Mouse (Mus musculus): ENCODE results near the gene Ppp2r3c.
"Not testable (repeated sequence)": the region's sequence is repeated elsewhere in the genome, so short reads cannot be mapped to it uniquely, and the experiment has no call there.

The Ppp2r3c gene

DNA sequence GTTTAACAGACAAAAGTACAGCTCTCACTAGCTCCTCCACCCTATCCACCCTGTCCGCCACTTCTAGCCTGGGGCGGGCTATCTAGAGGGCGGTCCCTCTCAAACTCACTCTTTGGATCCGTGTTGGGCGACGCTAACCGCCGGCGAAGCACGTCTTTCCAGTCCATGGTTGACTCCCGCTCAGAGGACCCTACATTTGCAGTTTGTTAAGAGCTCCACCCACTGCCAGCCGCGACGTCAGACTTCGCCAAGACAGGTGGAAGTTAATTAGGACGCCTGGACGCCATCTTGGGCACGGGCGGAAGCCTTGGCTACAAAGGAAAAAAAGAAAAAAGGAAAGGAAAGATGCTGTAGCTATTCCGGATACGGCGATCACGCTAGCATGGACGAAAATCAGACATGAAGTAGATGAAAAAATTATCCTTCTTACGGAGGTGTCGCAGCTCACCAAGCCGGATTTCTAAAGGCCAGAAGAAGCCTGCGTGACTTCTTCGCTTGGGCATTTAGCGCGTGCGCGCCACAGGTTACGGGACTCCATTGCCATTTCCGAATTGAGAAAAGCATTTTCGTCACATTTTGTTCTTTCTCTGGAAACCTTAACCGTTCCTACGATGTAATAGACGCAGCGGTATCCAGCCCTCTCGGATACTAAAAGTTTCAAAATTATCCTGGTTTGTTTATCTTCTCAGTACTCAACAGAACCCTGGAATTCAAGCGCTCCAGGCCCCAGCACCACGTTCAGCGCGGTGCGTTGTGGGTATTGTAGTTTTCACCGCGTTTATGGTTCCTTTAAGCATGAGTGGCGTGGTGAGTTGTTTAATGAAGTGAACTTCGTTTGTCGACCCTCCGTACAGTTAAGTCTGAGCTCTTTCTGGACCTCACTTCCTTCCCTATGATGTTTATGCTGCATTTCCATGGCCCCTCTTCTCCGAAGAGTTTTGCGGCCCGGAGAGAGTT, at the start of gene Ppp2r3c:
Gene Ppp2r3c (minus strand): TSS at position 514 of the 957 bp plus-strand sequence.
- in situ Hi-C loops (cut with MboI; ENCODE audit: low sequenced_read_pairs), result no loop called here

DNA sequence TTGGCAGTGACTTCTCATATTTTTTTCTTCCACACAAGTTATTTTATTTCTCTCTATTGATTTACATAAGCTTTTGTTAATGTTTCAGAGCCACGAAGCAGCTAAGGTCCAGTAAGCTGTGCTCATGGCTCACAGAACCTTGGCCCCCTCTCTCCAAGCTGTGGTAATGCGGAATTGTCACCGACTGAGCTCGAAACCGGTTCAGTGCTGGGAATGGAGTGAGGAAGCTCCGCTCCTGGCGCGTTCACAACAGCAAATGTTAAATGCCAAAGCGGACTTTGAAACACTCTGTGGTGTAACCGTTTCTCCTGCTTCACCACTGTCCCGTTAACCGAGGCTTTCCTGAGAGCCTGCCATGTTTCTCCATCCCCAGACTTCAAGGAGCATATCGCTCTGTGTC, 41.8 kb upstream of the Ppp2r3c start:
- in situ Hi-C loops (cut with MboI; ENCODE audit: low sequenced_read_pairs), result no loop called here

DNA sequence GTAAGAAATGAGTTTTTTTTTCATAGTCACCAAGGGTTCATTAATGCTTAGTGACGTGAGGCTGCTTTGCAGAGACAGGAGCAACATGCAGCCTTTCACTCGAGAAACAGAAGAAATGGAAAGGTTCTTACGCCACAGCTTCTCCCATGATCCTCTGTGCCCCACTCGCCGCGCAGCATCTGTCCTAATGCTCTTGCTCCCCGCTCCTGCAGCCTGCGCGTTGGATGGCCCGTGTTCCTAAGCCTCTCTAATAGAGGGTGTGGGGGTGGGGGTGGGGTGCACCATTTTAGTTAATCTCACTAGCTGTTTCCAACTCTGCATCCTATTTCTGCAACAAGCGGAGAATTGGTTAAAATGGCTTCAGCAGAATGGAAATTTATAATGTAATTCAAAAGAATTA, 41.2 kb upstream of the Ppp2r3c start:
- in situ Hi-C loops (cut with MboI; ENCODE audit: low sequenced_read_pairs), result no loop called here

DNA sequence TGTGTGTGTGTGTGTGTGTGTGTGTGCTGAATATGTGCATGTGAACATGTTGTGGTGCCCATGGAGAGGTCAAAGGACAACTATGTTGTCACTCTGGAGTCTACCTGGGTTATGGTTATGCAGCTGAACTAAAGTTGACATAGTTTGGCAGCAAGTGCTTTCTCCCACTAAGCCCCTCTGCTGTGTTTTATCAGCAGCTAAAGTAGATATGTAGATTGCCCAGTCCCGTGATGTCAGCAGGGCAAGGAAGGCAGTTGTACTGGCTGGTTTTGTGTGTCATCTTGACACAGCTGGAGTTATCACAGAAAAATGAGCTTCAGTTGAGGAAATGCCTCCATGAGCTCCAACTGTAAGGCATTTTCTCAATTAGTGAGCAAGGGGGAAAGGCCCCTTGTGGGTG, 40.2 kb upstream of the Ppp2r3c start:
- in situ Hi-C loops (cut with MboI; ENCODE audit: low sequenced_read_pairs), result not testable (repeated sequence)

DNA sequence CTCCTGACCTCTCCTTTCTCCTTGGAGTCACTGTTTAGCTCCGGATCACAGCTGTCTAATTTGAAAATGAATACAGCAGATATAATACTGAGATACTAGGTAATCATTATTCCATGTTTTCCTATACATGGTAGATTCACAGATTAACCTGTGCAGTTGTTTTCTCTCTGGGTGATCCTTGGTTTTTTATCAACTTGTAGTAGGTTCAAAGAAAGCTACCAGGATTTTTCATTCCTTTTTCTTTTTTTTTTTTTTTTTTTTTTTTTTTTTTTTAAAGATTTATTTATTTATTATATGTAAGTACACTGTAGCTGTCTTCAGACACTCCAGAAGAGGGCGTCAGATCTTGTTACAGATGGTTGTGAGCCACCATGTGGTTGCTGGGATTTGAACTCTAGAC, 35.7 kb upstream of the Ppp2r3c start:
- in situ Hi-C loops (cut with MboI; ENCODE audit: low sequenced_read_pairs), result not testable (repeated sequence)

DNA sequence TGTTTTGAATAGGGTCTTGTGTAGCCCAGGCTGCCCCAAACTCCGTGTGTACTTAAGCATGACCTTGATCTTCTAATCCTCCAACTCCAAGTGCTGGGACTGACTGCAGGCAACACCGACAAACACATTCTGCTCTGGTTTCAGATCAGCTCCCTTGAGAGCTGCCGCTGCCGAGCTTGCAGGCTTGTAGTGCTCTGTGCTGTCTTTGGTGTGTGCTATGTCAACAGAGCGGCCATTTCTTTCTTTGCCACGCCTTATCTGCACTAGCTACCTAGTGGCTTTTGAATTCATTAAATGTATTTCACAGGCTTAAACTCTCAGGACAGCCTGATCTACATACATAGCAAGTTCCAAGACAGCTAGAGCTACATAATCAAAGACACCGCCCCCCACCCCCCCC, 30.9 kb upstream of the Ppp2r3c start:
- in situ Hi-C loops (cut with MboI; ENCODE audit: low sequenced_read_pairs), result no loop called here

DNA sequence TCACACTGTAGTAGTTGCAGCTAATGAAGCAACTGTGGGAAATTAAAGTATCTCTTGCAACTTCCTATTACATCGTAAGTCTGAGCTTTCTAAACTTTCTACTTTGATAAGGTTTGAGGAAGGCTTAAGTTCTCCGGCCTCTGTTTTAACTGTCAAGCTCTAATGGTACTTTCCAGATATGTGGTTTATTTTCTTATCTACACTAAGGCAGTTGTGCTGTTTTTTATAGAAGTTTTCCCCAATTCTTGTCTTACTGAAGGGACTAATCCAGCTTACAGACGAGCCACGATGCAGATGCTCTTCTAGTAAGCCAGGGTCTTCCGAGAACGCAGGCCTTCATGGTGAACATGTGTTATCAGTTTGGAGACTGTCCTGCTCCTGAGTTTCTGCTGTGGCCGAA, 26.6 kb upstream of the Ppp2r3c start:
- in situ Hi-C loops (cut with MboI; ENCODE audit: low sequenced_read_pairs), result no loop called here

DNA sequence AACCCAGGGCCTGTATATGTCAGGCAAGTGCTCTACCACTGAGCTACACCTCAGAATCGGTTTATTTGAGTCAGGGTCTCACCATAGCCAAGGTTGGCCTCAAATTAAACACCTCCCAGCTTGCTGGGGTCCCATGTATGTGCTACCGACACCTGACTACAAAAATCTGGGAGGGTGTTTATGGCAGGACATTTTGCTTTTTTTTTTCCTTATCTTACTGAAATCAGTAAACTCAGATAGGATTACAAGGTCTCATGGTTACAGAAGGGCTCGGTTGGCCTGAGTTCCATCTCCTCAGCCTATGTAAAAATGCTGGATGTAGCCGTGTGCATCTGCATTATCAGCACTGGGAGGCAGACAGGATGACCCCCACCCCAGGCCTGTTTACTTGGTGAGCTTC, 26.0 kb upstream of the Ppp2r3c start:
- in situ Hi-C loops (cut with MboI; ENCODE audit: low sequenced_read_pairs), result no loop called here

DNA sequence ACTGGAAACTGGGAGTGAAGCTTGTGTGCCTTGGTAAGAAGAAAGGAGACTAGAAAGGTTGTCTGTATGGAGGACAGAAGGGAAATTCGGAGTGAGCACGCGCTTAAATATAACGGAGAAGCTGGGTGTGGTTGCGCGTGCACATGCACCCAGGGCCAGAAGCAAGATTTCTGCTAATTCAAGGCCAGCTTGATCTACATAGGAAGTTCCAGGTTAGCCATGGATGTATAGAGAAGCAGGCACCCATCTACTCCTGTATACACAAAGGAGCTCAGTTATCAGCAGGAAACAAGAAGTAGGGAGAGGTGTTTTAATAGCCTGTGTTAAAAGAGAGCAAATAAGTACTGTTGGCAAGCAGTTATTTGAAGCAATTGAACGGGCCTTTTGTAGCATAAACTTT, 22.9 kb upstream of the Ppp2r3c start:
- in situ Hi-C loops (cut with MboI; ENCODE audit: low sequenced_read_pairs), result no loop called here

DNA sequence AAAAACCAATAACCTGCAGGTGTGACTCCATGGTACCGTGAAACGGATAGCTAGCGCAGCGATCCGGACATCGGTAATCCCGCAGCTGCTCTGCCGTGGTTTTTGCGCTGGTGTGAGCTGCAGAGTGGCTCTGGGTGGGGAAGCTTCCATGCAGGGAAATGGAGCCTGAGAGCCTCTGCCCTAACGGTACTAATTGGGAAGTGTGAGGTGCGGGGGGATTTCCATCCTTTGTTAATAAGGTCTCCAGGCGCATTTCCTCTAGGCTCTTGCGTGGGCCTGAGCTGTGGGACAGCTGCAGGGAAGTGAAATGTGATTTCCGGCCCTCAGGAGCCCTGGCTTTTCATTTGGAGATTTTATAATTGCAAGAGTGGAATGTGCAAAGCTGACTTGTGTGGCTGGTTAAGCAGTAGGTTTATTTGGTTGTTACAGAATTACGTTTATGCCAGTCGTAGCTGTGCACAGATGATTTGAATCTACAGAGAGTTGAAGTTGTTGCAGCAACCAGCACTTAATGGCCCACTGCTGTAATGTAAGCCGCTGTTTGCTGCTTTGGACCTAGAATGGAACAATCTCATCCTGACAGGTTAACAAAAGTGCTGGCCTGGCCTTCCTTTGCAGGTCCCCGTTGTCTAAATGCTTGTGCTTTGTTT, 19.0 kb upstream of the Ppp2r3c start:
- in situ Hi-C loops (cut with MboI; ENCODE audit: low sequenced_read_pairs), result no loop called here

DNA sequence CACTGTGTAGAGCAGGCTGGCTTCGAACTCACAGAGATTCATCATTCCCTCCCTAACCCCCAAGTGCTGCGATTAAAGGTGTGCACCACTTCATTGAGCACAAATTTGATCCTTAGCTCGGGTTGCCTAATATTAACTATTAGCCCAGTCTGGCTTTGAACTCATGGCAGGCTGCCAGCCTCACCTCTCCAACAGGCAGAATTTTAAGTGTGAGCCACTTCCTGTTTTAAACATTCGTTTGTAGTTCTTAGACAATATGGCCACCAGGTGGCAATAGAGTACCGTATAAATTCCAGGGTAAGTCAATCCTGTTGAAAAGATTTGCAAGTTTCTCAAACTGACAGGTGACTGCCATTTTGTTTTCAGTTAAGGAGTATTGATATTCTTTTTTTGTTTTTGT, 12.4 kb upstream of the Ppp2r3c start:
- in situ Hi-C loops (cut with MboI; ENCODE audit: low sequenced_read_pairs), result loop anchor here (5.0 kb wide), 1 partner anchor 182 kb away; no protein-coding TSS in a partner anchor

DNA sequence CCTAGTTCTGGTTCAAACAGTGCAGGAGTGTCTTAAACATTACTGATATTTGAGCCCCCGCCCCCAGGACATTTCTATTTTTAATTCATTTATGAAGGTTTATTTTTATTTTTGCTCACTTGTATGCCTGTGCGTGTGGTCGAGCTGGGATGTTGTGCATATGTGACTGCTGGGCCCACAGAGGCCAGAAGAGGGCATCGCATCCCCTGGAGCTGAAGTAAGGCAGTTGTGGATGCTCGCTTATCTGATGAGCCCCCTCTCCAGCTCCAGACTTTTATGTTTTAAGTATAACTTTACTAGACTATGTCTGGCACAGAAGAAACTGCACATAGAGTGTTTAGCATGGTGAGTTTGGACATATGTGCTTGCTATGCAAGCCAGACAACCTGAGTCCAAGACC, 11.1 kb upstream of the Ppp2r3c start:
- in situ Hi-C loops (cut with MboI; ENCODE audit: low sequenced_read_pairs), result no loop called here

DNA sequence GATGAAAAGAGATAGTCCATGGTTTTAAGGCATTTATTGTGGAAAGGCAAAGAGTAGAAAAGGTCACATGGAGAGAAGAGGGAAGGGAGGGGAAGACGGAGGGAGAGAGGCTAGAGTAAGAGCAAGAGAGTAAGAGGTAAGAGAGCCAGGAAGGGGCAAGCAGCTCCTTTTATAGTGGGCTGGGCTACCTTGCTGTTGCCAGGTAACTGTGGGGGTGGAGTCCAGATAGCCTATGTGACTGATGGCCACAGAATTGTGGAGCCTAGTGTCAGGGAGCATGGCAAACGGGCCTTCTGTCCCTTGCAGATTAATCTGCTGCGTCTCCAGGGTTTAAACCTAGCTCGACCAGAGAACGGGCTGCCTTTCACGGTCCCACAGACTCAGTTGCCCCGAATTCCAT, 9.0 kb upstream of the Ppp2r3c start:
- in situ Hi-C loops (cut with MboI; ENCODE audit: low sequenced_read_pairs), result no loop called here

DNA sequence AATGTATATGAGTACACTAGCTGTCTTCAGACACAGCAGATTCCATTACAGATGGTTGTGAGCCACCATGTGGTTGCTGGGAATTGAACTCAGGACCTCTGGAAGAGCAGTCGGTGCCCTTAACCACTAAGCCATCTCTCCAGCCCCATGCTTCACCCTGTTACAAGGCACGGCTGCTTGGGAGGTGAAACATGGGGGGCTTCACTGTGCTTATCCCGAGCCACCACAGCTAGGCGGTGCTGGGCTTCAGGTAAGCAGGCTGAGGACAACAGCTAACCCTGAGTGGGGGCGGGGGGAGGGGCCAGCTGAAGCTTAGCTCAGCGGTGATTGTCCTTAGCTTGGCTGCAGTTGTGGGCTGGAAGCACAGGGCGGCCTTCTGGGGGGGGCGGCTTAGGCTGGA, 6.7 kb upstream of the Ppp2r3c start:
- in situ Hi-C loops (cut with MboI; ENCODE audit: low sequenced_read_pairs), result no loop called here

DNA sequence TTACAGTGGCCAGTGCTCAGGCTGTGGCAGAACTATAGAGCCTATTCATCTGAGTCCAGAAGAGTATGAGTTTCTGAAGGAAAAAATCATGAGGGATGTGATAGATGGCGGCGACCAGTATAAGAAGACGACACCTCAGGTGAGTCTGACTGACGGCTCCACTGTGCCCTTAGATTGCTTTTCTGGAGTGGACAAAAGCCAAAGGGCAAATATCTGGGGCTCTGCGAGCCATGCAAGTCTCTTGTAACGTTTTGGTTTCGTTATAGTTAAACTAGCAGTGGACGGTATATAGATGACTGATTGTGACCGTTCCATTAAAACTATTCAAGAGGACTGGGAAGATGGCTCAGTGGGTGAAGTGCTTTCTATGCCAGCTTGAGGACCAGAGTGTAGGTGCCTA, 5.9 kb upstream of the Ppp2r3c start:
- in situ Hi-C loops (cut with MboI; ENCODE audit: low sequenced_read_pairs), result no loop called here

DNA sequence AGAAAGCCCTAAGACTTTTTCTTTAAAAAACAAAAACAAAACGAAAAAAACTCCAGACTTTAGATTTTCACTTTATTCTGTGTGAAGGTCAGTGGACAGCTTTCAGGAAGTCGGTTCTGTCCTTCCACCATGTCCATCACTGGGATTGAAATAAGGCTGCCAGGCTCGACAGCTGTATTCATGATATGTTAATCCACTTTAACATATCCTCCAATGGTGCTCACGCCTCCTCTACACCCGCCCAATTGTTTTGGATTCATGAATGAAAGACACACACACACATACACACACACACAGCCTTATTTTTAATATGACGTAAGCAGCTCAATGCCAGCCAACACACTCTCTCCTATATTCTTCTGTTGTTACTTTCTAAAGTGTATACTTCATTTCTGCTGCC, 4.8 kb upstream of the Ppp2r3c start:
- in situ Hi-C loops (cut with MboI; ENCODE audit: low sequenced_read_pairs), result no loop called here

DNA sequence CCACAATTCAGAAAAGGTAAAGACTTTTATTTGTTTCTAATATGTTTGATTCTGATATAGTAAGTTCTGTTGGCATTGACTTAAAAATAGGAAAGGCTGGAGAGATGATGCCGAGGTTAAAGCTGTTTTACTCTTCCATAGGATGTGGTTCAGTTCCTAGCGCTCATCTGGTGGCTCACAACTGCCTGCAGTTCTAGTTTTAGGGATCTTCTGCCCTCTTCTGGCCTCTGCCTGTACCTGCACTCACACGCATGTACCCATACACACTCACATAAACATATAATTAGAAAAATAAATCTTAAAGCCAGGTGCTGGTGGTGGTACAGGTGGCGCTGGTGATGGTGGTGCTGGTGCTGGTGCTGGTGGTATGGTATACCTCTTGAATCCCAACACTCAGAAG, 3.6 kb upstream of the Ppp2r3c start:
- in situ Hi-C loops (cut with MboI; ENCODE audit: low sequenced_read_pairs), result no loop called here

DNA sequence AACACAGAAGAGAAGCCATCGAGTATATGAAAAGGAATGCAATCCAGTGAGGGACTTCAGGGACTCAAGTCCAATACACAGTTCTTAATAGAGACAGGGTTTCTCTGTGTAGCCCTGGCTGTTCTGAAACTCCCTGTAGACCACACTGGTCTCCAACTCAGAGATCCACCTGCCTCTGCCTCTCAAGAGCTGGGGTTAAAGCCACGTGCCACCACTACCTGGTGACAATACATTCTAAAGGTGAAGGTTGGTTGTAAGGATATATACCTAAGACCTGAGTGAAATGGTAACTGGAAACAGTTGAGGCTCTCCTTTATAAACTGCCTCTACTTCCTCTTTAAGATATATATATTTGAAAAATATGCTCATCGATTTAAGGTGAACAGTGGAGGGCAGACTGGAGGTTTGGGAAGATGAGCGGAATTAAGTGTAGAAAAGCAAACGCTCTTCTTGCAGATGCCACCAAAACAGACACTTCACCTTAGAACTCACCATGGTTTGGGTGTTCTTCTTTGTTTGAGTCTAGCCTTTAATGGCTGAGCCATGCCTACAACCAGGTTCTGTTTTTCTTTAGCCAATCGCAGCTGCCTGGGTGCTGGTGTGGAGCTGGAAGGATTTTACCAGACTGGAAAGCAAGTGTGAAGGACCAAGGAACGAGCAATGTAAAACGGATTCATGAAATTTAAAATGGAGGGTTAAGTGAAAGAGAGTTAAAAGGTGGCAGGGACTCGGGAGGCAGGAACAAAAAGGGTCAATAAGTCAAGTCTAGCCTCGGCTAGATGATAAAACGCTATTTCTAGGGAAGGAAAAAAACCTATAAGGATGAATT, 1.1 kb downstream of the Ppp2r3c start:
- in situ Hi-C loops (cut with MboI; ENCODE audit: low sequenced_read_pairs), result no loop called here

DNA sequence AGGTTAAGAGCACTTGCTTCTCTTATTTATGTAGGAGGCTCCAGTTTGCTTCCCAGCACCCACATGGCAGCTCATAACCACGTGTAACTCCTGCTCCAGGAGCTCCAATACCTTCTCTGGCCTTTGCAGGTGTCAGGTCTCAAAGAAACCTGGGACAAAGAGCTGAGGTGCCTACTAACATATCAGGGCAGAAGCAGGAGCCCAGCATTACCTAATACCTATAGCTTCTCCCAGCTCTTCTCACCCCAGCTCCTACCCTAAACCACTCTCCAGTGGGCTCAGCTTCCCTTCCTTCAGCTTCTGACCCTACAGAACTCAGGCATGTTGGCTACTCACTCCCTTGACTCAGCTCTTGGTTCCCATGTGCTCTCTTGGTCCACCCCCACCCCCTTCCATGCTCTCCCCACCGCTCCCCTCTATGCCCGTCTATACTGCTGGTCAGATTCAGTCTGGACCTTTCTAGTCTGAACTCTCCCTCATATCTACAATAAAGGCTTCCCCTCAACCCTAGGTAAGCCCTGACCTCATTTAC, 1.9 kb downstream of the Ppp2r3c start:
- in situ Hi-C loops (cut with MboI; ENCODE audit: low sequenced_read_pairs), result no loop called here

DNA sequence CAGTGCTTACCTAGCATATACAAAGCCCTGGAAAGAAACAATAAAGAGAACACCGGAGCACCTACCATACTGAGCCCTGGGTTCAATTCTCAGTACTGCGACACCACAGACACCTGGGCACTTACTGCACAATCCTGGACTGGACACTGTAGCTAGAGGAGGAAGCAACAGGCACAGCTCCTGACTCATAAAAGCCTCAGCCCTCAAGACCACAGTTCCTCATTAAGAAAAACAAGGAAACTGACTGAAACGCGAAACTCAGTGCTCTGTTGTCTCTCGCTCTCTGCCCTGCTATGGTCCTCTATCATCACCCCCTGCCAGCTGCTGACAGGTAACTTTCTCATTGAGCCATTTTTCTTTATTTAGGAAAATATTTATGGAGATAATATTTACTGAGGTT, 3.5 kb downstream of the Ppp2r3c start, which contains the start of gene 1110008L16Rik:
Gene 1110008L16Rik (plus strand): TSS at position 242 of the 400 bp plus-strand sequence.
- in situ Hi-C loops (cut with MboI; ENCODE audit: low sequenced_read_pairs), result no loop called here

DNA sequence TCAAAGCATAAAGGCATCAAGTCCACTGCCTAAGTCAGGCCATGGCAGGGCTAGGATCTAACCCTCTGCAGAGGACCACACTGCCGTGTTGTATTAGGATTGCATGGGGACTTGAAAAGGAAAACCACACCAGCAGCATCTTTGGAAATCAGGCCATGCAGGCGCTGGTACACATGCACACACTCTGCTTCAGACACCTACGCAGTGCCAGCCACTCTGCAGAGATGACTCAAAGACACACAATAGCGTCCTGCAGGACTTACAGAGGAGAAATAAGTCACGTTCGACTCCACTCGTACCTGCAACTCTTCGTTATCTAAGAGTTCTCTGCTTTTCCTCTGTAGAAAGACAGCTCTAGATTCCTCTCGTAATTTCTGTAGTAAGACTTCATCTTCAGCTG, 4.7 kb downstream of the Ppp2r3c start:
- in situ Hi-C loops (cut with MboI; ENCODE audit: low sequenced_read_pairs), result no loop called here
